25 mouse cellular contexts compared by ENCODE assay signal in the genomic region with DNA sequence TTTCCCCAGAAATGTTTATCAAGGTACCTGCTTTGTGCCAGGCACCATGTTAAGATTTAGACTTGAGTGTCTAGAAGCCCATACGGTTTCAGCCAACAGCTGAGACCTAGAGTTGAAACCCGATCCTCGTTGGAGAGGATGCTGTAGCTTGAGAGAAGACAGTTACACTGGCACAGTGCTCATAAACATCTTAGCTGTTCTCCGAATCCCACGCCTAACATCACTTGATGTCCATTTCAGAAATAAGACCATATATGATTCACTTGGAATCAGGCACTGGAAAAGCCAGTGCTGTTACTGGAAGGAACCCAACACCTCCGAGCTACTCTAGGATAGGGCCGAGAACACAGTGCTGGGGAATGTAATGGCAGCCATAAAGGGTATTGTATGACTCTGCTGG.
DNase-seq lines count a peak whose midpoint lies in the region; ATAC-seq and TF ChIP-seq lines count a peak whose summit lies in the region.
"Had no signal": no experiment of that assay in that cellular context is flagged by ENCODE, and none has a peak within 500 bp of the region (broad histone marks: within the 10 kb centered on the region; RNA-seq: fewer than 3 reads in every experiment).

No protein-coding gene starts in this region.

- no peak for DNase-seq in frontal cortex, postnatal 25 days (ENCODE audit: low spot score in 2 of 2)
- peak; percentile 25 for DNase-seq in NIH3T3 (ENCODE audit: low read depth)
- peak; percentile 20 for DNase-seq in limb, embryonic 14.5 days (ENCODE audit: low spot score)
- DNase-seq in adipocyte (ENCODE audit: low spot score): no peak
- DNase-seq: adrenal gland, adult 8-10 months; adrenal gland, postnatal 25 days; B cell, adult 2 months; cerebellum, adult 18-20 months; cerebellum, adult 9-10 months; cerebellum, postnatal 14 days; gastrocnemius, adult 2 months; gastrocnemius, postnatal 25 days; heart, adult 2 months; kidney, adult 2 months had no signal

- no peak overlapping the region for H3K9ac ChIP-seq in limb, embryonic 14.5 days (ENCODE audit: low read depth, low read length, severe bottlenecking)
- H3K9ac ChIP-seq in forebrain, embryonic 16.5 days (replicated peaks; ENCODE audit: low read depth, low read length): no peak overlapping the region
- H3K9ac ChIP-seq: embryonic facial prominence, embryonic 12.5 days; forebrain, embryonic 13.5 days; hindbrain, embryonic 12.5 days; hindbrain, embryonic 15.5 days had no signal

- TF ChIP-seq POLR2A in limb, embryonic 14.5 days (IDR thresholded peaks at IDR 0.05; ENCODE audit: borderline replicate concordance, extremely low read depth, insufficient read depth, insufficient read length): no peak

- peak; percentile 18 for ATAC-seq in frontal cortex, adult (ENCODE audit: low TSS enrichment)
- no peak for ATAC-seq in limb, embryonic 14.5 days (ENCODE audit: low FRiP score, low read depth)
- no peak for ATAC-seq in forebrain, embryonic 16.5 days
- ATAC-seq: forebrain, embryonic 13.5 days; intestine, postnatal 0 days had no signal

- no peaks in the 10 kb centered on the region for H3K36me3 ChIP-seq in limb, embryonic 14.5 days (ENCODE audit: control insufficient read depth, insufficient read depth, low read length)
- no peaks in the 10 kb centered on the region for H3K36me3 ChIP-seq in forebrain, embryonic 16.5 days (ENCODE audit: control insufficient read depth, insufficient read depth)
- H3K36me3 ChIP-seq: embryonic facial prominence, embryonic 12.5 days; forebrain, embryonic 10.5 days; G1E; hindbrain, embryonic 12.5 days; hindbrain, embryonic 15.5 days had no signal

- H3K4me3 ChIP-seq in limb, embryonic 14.5 days (replicated peaks; ENCODE audit: low read length): no peak overlapping the region
- H3K4me3 ChIP-seq in forebrain, embryonic 16.5 days (replicated peaks; ENCODE audit: low read length): no peak overlapping the region
- H3K4me3 ChIP-seq: embryonic facial prominence, embryonic 12.5 days; forebrain, embryonic 10.5 days; forebrain, embryonic 13.5 days; gastrocnemius, adult 2 months; heart, adult 2 months; hindbrain, embryonic 12.5 days; hindbrain, embryonic 15.5 days had no signal

- no peak overlapping the region for H3K4me2 ChIP-seq in limb, embryonic 14.5 days (replicated peaks; ENCODE audit: low read depth, low read length, severe bottlenecking)
- H3K4me2 ChIP-seq in forebrain, embryonic 16.5 days (ENCODE audit: low read length): no peak overlapping the region
- H3K4me2 ChIP-seq: embryonic facial prominence, embryonic 12.5 days; forebrain, embryonic 13.5 days; heart, embryonic 11.5 days; hindbrain, embryonic 12.5 days; hindbrain, embryonic 15.5 days had no signal

- WGBS in limb, embryonic 14.5 days: 59% methylated on average over 7 of the region's 7 CpGs
- 90% methylated on average over 7 of the region's 7 CpGs for WGBS in forebrain, embryonic 16.5 days

- peaks cover 24% of the 10 kb centered on the region for H3K4me1 ChIP-seq in limb, embryonic 14.5 days (ENCODE audit: control insufficient read depth, insufficient read depth, low read length)
- peaks cover 2% of the 10 kb centered on the region for H3K4me1 ChIP-seq in forebrain, embryonic 16.5 days (replicated peaks; ENCODE audit: control insufficient read depth, insufficient read depth, low read length)
- H3K4me1 ChIP-seq: hindbrain, embryonic 12.5 days; hindbrain, embryonic 15.5 days had no signal

- H3K27me3 ChIP-seq in limb, embryonic 14.5 days (ENCODE audit: control insufficient read depth, insufficient read depth, low read length): no peaks in the 10 kb centered on the region
- H3K27me3 ChIP-seq in forebrain, embryonic 16.5 days (replicated peaks; ENCODE audit: control insufficient read depth, insufficient read depth, low read length): no peaks in the 10 kb centered on the region
- H3K27me3 ChIP-seq: CH12.LX; embryonic facial prominence, embryonic 12.5 days; forebrain, embryonic 13.5 days; hindbrain, embryonic 12.5 days; hindbrain, embryonic 15.5 days had no signal

- no peak overlapping the region for H3K27ac ChIP-seq in limb, embryonic 14.5 days (replicated peaks; ENCODE audit: low read depth, low read length)
- no peak overlapping the region for H3K27ac ChIP-seq in forebrain, embryonic 16.5 days (ENCODE audit: low read length)
- H3K27ac ChIP-seq: embryonic facial prominence, embryonic 12.5 days; forebrain, embryonic 10.5 days; forebrain, embryonic 13.5 days; gastrocnemius, adult 2 months; heart, adult 2 months; hindbrain, embryonic 12.5 days; hindbrain, embryonic 15.5 days had no signal

- H3K9me3 ChIP-seq in limb, embryonic 14.5 days (ENCODE audit: control insufficient read depth, low read length): no peaks in the 10 kb centered on the region
- no peaks in the 10 kb centered on the region for H3K9me3 ChIP-seq in forebrain, embryonic 16.5 days (ENCODE audit: control insufficient read depth, low read length)
- H3K9me3 ChIP-seq: embryonic facial prominence, embryonic 12.5 days; forebrain, embryonic 10.5 days; forebrain, embryonic 13.5 days; G1E; hindbrain, embryonic 12.5 days; hindbrain, embryonic 15.5 days had no signal

Comparison
In these comparisons a context has a peak if more than half of its experiments do, and no peak if none do; other contexts are left out.
1. DNase-seq: peak in NIH3T3 (single experiment) and limb, embryonic 14.5 days (single experiment); none in frontal cortex, postnatal 25 days (0 of 2) and adipocyte (single experiment).